Mouse (Mus musculus): Measurements from ENCODE around the gene Fgf11.

Fgf11 gene

GRCm38 (mm10) chr11:69801379-69801977 is at the start of gene Fgf11:
Fgf11 (minus strand) TSS chr11:69801857.
- DNase-seq (ENCODE audit: low read depth) = peak; percentile 36

- DNase-seq (ENCODE audit: low read depth) = no peak
Observed at GRCm38 (mm10) chr11:69850754-69851153, 49.1 kb upstream of the Fgf11 start.

DNA sequence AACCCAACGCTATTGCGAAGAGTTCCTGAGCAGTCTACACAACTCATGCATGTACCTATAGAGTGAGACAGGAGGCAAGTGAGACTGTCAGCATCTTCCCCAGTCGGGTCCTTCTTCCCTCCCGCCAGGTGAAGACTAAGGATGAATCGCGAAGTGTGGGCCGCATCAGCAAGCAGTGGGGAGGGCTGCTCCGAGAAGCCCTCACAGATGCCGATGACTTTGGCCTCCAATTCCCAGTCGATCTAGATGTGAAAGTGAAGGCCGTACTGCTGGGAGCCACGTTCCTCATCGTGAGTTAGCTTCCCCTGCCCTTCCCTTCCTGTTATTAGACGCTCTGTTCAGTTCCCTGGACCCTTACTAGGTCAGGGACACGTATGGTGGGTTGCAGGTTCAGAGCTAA is 48.2 kb upstream of the Fgf11 start:
- no peak for DNase-seq (ENCODE audit: low read depth)

DNA sequence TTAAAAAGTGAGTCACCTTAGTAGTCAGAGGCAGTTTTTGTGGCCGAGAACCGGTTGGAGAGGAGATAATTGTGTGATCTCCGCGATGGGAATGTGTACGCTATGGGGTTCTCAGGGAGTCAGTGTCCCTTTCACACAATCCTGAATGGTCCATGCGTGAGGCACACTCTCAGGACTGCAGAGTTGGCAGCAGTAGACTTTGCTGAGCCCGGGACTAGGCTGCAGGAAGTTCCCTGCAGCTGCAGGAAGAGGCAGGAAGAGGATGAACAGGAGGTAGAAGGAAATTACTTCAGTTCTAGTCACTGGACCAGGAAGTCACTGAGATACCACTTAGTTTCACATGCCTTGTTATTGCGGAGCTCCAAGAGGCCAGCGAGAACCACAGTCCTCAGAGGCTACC is 47.5 kb upstream of the Fgf11 start:
- no peak for DNase-seq (ENCODE audit: low read depth)

DNA sequence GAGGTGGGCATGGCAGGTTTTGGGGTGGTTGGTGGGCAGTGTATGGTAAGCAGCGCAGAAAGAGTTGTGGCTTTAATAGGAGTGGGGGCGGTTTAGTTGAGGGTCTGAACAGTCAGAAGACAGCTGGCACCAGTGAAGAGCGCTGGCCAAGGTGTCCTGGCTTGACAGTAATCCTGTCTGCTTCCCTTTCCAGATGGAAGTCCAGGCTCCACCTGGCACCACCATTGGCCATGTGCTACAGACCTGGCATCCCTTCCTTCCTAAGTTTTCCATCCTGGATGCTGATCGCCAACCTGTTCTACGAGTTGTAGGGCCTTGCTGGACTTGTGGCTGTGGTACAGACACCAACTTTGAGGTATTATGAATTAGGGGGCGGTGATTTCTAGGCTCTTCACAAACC is 46.4 kb upstream of the Fgf11 start:
- DNase-seq (ENCODE audit: low read depth) = no peak

DNA sequence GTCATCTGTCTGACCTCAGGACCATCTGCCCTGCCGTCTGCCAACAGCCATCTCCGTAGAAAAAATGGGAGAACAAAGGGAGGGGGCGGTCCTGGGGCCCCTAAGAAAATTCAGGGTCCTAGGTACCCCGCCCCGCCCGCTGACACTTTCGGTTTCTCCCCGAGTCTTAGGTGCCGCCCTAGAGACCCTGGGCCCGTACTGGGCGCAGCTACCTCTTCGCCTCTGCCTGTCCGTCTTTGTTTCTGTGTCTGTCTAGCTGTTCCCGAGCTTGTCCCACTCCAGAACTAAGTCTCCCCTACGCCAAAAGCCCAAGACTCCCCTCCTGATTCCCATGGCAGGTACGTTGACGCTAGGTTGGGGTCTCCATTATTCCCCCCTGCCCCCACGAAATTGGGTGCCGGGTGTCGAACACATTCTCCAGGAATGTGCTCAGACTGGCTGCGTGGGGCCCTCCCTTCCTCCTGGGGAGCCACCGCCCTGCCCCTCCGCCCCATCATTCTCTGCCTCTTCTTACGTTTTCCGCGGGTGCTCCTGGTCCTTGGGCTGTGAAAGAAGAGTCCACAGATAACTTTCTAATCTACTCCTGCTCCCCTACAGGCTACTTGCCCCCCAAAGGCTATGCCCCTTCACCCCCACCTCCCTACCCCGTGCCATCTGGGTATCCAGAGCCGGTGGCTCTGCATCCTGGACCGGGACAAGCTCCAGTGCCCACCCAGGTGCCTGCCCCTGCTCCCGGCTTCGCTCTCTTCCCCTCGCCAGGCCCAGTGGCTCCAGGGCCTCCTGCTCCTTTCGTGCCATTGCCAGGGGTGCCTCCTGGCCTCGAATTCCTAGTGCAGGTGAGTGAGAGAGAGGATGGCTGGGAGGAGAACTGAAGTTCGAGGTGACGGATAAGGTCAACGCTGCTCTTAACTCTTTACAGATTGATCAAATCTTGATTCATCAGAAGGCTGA is 45.4 kb upstream of the Fgf11 start:
- peak; percentile 85 for DNase-seq (ENCODE audit: low read depth)

DNA sequence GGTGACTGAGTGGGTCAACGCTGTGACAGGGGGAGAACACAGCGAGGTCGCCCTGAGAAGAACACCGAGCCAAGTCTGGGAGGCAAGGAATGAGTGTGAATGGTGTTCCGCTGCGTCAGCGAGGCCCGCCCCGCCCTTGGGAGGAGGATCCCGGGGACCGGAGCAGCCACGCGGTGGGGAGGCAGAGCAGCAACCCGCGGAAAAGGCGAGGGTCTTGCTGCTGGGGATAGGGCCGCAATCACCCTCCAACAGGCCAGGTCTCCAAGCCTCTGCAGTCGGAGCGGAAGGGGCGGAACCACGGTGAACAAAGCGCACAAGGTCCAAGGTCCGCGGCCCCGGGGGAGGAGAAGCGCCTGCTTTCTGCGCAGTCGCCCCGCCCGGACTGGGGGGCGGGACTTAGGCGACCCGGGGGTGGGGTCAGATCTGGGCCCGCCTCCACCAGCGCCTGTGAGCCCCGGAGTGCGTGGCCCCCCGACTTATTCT is 44.6 kb upstream of the Fgf11 start, which contains the start of gene Plscr3:
Gene Plscr3, plus strand, starts transcription at position 179 of the 483 bp plus-strand sequence.
- DNase-seq (ENCODE audit: low read depth) = peak; percentile 92

DNA sequence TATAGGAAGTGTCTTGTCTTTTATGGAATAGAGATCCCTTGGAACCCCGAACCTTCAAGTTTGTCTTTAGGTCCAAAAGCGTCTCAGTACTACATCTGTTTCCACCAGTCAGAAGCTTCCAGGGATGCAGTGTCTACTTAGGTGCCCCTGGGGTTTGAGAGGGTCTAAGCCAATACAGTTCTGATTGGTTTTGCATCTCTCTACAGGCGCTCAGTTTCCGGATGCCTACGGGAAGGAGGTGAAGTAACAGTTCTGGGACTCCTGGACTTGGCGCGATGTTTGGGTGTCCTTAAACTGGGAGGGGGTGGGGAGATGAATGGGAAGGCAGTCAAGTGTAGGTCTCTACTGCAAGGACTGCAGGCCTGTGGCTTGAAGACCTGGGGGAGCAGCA is 37.1 kb upstream of the Fgf11 start:
- no peak for DNase-seq (ENCODE audit: low read depth)

DNA sequence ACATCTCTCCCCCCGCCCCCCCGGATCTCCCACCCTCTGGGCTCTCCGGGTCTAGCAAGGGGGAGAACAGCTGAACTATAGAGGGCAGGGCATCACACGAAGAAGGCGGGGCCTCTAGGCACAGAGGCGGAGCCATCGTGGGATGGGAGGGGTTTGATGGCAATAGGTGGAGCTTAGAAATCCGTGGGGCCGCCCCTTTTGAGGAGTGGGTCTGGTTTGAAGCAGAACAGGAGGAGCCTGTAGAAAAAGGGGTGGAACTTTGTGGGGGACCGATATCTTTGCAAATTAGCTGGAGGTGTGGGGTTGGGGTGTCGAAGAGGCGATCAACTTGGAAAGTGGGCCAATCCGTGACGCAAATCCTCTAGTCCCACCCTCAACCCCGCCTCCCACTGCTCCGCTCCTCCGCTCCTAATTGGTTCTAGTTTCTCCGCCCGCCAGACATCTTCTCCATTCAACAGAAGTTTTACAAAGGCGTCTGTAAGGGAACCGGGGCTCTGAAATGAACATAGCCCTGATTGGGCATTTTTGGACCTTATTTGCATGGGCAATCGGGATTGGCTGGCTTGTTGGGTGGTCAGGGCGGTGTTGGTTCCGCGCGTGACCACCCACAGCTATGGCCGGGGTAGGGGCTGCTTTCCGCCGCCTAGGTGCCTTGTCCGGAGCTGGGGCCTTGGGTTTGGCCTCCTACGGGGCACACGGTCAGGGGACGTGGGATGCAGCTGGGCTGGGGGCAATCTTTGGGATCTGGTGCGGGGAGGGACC is 36.5 kb upstream of the Fgf11 start, which contains the start of gene Tmem256:
Gene Tmem256, plus strand, starts transcription at position 563 of the 762 bp plus-strand sequence.
- DNase-seq (ENCODE audit: low read depth) = peak; percentile 98

DNA sequence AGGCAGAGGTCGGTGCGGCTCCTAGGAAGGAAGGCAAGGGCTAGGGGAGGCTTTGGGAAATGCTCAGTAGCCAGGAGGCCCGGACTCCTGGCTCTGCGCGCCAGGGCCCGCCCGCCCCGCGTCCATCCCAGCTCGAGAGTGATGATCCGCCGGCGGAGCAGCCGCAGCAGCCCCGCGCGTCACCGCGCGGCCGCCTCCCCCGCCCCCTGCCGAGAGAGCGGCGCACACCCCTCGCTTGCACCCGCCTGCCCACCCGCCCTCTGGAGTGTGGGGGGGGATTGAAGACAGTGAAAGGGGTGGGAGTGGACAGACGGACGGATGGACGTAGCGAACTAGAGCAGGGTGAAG is 35.9 kb upstream of the Fgf11 start, which contains the start of gene Nlgn2:
Gene Nlgn2, minus strand, starts transcription at position 181 of the 348 bp plus-strand sequence.
- DNase-seq (ENCODE audit: low read depth) = no peak

DNA sequence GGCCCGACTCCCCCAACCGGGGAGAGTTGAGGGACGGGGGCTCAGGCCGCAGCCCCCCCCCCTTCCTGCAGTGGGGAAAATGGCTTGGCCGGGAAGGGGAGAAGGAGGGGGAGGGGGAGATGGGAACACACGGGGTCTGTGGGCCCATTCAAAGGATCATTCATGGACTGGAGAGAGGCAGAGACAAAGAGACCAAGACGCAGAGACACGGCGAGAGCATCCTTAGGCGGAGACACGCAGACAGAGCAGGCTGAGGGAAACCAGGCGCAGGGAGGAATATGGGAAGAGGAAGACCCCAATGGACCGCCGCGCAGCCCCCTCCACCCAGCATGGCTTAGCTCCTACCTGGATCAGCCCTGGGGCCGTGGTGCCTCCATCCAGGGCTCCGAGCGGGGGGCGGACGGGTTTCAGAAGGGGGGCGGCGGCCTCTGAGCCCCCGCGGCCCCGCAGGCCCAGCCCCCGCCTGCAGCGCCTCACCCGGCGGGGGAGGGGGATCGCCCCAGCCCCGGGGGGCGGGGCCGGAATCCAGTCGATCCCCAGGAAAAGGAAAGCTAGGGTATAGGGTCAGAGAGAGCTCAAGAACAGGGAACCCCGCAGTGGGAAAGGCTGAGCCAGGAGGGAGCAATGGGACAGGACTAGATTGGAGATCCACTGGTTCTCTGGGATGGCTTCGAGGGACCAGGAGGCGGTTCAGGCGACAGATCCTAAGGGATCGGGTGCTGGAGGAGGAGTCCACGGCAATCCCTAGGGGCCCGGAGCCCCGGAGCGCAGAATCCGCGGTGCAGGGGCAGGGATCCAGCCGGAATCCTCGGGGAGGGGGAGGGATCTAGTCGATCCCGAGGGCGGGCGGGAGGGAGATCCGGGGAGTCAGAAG is 35.3 kb upstream of the Fgf11 start:
- DNase-seq (ENCODE audit: low read depth) = peak; percentile 55

GRCm38 (mm10) chr11:69835966-69836335 is 34.3 kb upstream of the Fgf11 start:
- DNase-seq (ENCODE audit: low read depth) = peak; percentile 40

GRCm38 (mm10) chr11:69835326-69835965 is 33.8 kb upstream of the Fgf11 start:
- peak; percentile 35 for DNase-seq (ENCODE audit: low read depth)

- peak; percentile 71 for DNase-seq (ENCODE audit: low read depth)
Observed at GRCm38 (mm10) chr11:69834001-69834549, 32.4 kb upstream of the Fgf11 start.

DNA sequence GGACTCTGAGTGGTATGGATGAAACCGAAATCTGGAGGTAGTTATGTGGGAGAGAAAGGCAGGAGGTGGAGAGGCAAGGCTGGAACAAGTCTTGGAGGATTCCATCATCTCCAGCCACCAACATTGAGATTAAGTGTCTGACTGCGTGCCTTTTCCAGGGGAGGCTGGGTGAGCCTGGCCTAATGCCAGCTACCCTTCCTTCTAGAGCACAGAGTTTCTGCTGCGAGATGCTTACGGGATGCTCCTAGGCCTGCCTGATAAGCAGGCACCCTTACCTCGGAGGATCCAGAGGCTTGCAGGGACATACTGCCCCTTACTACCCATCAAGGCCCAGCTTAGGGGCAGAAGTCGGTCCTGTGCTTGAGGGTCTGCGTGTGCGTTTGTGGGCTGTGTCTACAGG is 31.9 kb upstream of the Fgf11 start:
- DNase-seq (ENCODE audit: low read depth) = no peak

DNA sequence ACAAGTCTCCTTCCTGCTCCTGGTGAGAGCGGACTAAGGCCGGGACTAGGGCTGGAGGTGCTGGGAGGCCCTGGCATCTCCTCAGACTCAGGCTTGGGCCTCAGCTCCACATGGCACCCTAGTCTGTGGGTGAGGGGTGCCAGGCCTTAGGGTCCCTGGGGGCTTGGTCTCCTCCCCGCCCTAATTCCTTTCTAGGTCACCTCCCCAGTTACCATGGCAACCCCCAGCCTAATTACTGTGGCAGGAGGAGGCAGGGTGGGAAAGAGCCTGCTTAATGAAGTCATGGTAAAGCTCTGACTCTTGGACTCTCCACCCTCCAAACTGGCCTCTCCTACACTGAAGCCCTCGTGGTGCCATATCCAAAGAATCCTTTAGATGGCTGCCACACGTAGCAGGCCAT is 27.2 kb upstream of the Fgf11 start:
- no peak for DNase-seq (ENCODE audit: low read depth)

DNA sequence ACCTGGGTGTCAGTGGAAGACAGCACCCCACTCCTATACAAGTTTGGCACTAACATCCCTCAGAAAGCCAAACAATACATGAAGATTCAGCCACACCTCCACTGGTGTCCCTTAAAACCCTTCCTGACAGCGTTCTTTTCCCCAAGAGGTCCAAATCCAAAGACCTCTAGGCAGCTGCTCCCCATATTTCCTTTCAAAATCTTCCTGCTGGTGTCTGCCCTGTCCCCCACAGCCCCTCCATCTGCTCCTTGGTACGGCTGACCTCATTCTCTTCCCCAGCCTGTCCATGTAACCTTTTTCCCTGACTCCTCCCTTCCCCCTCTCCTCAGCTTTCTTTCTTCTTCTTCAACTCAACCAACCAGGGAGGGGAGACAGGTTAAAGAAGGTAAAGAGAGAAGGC is 21.8 kb upstream of the Fgf11 start:
- no peak for DNase-seq (ENCODE audit: low read depth)

DNA sequence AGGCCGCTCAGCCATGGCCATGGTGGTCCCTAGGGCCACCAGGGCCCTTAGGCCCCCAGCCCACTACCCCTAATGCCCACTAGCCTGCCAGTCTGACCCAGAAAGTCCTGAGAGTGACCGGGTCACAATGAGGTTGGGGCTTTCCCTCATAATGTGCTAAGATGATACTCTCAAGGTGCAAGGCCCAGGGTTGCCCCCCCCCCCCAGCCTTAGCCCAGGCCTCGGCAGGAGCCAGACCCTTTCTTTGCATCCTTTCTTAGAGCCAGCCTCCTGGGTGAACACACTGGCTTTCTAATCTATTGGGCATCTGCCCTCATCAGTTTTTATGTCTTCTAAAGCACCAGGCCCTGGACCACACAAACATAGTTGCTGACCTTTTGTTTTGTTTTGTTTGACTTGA is 20.4 kb upstream of the Fgf11 start, which contains the start of gene Spem1:
Gene Spem1, minus strand, starts transcription at position 101 of the 400 bp plus-strand sequence.
- DNase-seq (ENCODE audit: low read depth) = no peak

DNA sequence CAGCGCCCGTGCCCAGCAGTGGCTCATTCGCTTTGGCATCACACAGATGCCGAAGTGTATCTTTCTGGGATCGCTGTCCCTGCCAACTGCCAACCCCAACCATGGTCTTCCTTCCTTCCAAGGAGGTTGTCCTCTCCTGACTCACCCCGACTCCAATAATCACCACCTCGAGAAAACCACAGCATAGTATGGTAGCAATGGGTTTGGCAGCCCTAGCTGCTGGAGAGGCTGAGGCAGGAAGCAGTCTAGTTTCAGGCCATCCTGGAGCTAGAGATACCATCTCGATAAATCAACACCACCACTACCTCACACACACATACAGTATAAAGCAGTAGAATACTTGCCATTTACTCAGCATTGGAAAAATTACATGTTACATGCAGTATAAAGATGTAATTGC is 17.2 kb upstream of the Fgf11 start:
- DNase-seq (ENCODE audit: low read depth) = no peak

- no peak for DNase-seq (ENCODE audit: low read depth)
Observed at GRCm38 (mm10) chr11:69818365-69818764, 16.7 kb upstream of the Fgf11 start, which contains the start of gene Spem2. Spem2 (minus strand) TSS chr11:69818465.

Measured in induced T-regulatory cell, adult 2 months (primary cell).